Mouse (Mus musculus) gastrocnemius, adult 8-10 months (tissue): Measurements from ENCODE around the gene Ccdc134. TPM values are rescaled to one million over a fixed set of nuclear protein-coding genes. Genes with fewer than 3 reads are reported as not detected.
A peak's percentile ranks its signal among the peaks of the same experiment; 100 is the strongest.

Experiments used
- DNase-seq, 2 experiments: peaks; one replicate each; pipeline ENCODE4 v3.0.0; 2022; ENCODE audit warnings: low spot score in 2 of 2
- total RNA-seq, 4 experiments: library from RNA; stranded (reverse); gene quantifications; 2 replicates each; pipeline ENCODE4 v1.2.4; 2022

Gene Ccdc134
- total RNA-seq, 4 experiments from 2014 or later, result 6.8 to 14.2 (median 8.6) TPM

DNA sequence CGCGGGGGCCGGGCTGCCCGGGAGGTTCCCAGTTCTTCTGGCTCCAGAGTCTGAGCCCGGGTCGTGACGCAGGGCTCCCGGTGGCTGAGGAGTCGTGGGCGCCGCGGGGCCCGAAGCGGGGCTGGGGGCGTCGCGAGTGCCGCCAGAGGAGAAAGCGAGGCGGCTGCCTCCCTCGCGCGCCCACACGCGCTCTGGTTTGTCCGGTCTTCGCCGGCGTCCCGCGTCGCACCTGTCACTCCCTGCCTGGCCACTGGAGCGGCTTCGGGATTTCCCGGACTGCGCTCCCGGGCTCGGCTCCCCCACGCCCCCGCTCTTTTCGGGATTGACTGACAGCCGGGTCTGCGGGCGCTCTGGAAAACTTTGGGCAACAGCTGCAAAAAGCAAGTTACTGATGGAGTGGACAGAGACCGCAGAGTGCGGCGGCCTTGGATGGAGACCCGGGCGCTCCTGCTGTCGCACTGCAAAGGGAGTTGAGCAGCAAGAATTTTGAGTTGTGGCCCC is 19.9 kb downstream of the Ccdc134 start:
- DNase-seq, result peak in 1 of 2 experiments; percentile 49

- no peak for DNase-seq
Measured at GRCm38 (mm10) chr15:82148510-82148911, 20.8 kb downstream of the Ccdc134 start.

DNA sequence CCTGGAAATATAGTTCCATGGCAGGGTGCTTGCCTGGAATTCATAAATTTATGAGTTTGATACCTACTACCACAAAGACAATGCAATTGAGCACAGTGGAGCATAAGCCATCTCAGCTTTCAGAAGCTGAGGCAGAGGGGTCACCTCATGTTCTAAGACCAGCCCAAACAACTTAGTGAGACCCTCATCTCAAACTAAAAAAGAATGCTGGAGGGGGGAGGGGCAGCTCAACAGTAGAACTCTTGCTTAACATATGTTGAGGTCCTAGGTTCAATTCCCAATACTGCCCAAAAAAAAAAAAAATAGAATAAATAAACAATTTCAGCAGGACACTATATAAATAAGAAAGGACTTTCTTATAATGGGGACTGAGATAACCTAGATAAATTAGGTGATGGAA is 22.3 kb downstream of the Ccdc134 start:
- no peak for DNase-seq

DNA sequence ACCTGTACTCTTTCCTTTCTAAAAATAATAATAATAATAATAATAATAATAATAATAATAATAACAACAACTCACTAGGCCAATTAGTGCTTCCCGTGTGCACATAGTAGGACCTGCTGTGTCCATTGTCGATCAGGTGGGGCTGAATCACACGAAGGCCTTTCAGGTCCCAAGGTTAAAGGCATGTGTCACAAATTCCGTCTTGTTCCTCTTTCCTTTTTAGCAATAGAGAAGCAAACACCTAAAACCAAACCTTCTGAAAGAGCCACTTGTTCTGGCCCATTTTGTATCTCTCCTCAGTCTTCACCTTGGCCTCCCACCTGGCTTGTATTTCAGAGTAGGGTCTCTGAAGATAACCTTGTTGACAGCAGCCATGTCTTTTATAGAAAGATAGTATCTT is 23.5 kb downstream of the Ccdc134 start:
- no peak for DNase-seq

GRCm38 (mm10) chr15:82152022-82152421 is 24.3 kb downstream of the Ccdc134 start:
- DNase-seq, result no peak

GRCm38 (mm10) chr15:82152435-82152834 is 24.7 kb downstream of the Ccdc134 start:
- DNase-seq, result no peak

- no peak for DNase-seq
Measured at GRCm38 (mm10) chr15:82156298-82156697, 28.6 kb downstream of the Ccdc134 start.

DNA sequence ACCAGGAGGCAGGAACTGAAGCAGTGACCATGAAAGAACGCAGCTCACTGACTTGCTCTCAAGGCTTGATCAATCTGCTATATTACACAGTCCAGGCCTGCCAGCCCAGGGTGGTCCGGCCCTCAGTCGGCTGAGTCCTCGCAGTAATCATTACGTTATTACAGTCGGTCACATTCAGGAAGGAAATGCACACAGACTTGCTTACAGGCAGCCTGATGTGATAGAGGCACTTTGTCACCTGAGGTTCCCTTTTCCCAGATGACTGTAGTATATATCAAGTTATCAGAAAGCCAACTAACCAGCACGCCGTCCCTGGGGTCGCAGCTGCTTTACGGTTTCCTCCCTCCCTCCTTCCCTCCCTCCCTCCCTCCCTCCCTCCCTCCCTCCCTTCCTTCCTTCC is 29.2 kb downstream of the Ccdc134 start:
- no peak for DNase-seq

- no peak for DNase-seq
Measured at GRCm38 (mm10) chr15:82158243-82159035, 30.7 kb downstream of the Ccdc134 start.

DNA sequence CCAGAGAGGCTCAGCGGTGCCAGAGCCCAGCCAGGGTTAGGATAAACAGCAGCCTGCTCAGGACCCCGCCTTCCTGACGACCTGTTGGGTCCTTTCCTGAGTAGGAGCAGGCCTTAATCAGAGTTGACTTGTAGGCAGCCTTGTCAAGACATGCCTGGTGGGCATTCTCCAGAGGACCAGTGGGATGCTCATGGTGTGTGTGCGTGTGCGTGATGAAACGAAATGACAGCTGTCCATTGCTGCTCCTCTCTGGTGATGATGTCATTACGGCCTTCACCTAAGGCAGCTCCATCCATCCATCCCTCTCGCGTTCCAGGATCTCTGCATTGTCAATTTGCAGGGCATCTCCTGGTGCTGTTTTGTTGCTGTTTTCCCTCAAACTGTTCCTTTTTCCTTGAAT is 31.7 kb downstream of the Ccdc134 start:
- no peak for DNase-seq

DNA sequence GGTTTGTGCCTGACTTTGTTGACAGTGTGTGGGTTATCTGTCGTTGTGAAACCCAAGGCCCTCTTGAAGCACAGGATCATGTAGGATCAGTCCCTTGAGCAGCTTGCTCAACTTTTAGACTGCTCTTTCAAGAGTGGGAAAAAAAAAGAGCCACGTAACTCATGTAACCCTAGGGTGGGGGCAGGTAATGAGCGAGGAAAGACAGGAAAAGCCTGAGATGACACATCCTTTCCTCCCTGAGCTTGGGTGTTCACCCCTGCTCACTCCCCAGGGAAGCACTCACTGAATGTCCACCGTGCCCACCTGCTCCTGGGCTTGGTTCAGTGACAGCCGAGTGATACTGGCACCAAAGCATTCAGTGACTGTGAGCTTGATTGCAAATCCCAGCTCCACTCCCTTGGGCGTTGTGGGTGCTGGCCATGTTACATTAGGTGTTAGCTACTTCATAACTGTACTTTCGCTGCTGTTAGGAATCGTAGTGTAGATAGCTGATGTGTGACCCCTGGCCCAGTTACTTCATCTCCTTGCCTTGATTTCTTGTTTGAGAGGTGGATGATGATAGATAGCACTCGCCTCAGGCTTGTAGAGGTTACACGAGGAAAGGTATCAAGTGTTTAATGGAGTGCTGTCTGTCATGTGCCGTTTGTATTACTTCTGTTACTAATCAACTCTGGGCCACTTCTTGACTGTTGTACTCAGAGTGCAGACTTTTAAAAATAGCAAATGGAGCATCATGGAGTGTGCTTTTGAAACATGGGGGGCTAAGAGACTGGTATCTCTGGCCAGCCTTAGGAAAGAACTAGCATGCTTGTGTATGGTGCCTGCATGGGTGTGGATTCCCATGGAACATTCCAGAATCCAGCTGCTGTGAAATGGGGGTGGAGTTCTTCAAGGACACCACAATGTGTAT is 33.3 kb downstream of the Ccdc134 start:
- DNase-seq, result no peak

GRCm38 (mm10) chr15:82161965-82162600 is 34.4 kb downstream of the Ccdc134 start:
- DNase-seq, result no peak

DNA sequence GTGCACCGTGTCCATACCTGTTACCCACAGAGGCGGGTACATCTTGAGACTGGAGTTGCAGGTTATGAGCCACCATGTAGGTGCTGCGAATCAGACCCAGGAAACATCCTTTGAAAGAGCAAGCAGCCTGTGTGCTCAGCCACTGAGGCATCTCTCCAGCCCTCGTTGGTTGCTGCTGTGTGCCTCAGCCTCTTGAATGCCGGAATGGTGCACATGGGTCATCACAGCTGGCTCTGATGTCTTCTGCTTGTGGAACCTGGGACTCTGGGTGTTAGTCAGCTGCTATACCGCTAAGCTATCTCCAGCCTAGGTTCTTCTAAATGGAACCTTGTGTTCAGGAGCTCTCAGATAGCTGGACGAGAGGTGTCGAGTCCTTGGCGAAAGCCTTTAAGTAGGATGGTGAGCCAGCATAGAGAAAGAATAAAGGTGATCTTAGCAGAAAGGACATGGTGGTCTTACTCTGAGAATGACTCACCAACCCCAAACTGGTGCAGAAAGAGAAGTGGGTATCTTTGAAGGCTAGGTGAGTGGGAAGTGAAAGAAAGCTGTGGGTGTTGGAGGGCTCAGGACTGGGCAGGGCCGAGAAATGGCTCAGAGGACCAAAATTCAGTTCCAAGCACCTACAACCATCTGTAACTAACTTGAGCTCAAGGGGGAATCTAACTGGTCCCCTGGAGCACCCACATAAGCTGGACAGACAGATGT is 35.8 kb downstream of the Ccdc134 start:
- no peak for DNase-seq

DNA sequence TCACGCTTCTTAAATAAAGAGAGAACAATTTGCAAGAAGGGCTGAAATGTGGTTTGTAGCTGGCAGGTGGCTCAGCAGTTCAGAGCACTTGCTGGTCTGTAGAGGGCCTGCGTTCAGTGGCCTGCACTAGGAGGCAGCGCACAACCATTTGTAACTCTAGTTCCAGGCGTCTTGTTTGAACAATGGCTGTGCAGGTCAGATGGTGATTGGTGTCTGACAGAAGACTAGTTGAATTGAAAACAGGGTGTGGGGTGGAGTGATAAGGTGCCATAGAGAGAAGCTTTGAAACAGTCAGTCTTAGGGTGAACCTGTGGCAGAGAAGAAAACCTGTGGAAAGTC is 36.3 kb downstream of the Ccdc134 start:
- DNase-seq, result no peak

- DNase-seq, result no peak
Measured at GRCm38 (mm10) chr15:82164496-82164895, 36.8 kb downstream of the Ccdc134 start.

DNA sequence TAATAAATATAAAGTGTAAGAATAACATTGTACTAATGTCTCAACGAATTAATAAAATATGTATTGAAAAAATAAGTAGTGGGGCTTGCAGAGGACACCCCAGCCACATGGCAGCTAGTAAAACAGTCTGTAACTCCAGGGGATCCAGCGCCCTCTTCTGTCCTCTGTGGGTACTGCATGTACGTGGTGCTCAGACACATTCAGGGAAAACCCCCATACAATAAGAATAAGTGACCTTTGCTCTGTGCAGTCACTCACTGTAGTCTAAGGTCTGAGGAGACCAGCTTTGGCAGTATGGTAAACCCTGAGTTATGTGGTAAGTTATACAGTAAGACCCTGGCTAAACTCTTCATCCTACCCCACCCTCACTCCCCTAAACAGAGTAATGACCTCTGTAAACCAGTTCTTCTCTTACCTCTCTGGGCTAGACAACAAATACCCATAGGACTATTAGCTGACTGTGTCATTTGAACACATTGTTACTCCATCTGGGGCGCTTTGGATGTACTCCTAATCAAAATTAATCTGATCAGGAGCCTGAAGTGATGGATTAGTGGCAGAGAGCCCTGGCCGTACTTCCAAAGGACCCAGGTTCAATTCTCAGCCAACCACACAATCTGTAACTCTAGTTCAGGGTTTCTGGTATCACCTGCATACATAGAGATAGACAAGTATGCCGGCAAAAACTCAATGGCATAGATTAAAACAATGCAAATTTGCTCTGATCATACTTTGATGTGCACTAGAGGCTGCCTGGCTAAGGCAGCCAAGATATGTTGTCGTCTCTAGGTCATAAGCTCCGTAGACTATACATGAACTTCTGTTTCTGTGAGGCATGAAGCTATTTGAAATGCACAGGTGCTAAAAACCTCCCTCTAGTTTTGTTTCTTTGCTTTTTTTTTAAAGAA is 37.9 kb downstream of the Ccdc134 start:
- DNase-seq, result peak; percentile 64 to 71

- DNase-seq, result no peak
Measured at GRCm38 (mm10) chr15:82166240-82167100, 38.7 kb downstream of the Ccdc134 start.

DNA sequence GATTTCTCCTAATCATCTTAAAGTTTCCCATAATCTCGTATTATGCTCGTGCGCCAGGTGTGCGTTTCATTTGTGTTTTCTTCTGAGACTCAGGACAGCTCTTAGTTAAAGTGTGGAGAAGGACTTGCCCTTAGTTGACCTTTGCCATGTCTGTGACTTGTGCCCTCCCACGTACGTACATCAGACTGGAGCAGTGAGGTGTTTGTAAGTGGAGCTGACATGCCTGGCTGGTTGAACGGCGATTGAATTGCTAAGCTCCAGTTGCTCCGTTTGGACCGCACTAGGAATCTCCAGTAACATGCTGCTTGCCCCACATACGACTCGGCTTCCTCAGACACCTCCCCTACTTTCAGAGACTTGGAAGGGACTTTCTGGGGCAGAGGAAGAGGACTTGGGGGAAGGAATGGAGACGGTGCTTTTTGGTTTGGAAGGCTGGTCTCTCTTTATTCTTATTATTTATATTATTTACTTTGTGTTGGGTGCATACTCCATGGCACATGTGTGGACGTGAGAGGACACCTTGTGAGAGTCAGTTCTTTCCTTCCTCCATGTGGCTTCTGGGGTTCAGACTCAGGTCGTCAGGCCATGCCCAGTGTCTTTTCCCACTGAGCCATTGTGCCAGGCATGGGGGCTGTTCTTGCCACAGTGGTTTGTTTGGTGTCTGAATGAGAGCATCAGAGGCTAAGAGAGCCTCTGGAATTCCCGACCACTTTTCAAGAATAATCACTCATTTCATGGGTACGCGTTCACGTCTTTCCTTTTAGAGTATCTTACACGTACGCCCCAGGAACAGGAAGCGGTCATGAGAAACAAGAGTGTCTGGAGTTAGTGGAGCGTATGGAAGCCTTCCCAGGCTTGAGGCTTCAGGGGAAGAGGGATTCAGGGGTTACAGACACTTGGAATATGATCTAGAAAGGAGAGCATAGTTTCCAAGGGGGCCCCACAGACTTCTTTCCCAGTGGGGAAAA is 39.8 kb downstream of the Ccdc134 start:
- peak; percentile 50 to 60 for DNase-seq
